Mouse (Mus musculus) neural tube, embryonic 12.5 days (tissue): ENCODE results near the gene Hipk2. TPM values are rescaled to one million over a fixed set of nuclear protein-coding genes. Genes with fewer than 3 reads are reported as not detected.

Source experiments
- ATAC-seq: fragments of 200-750 bp; cut with Nextera tagmentation; 2 replicates; pipeline ENCODE4 v1.8.0; 2017; ENCODE audit warnings: low read depth, mild to moderate bottlenecking, moderate TSS enrichment, moderate library complexity; ENCODE audit not compliant: low FRiP score
- H3K27ac ChIP-seq: fragments of 300-500 bp; sonication (generic); 2 replicates; pipeline ENCODE4 v1.5.1; 2016
- H3K27me3 ChIP-seq: fragments of 300-500 bp; sonication (generic); replicated peaks from 2 replicates; pipeline ENCODE4 v1.6.1; 2016; ENCODE audit warnings: mild to moderate bottlenecking
- H3K36me3 ChIP-seq: fragments of 300-500 bp; sonication (generic); 2 replicates; pipeline ENCODE4 v1.6.1; 2016; ENCODE audit warnings: mild to moderate bottlenecking
- H3K4me1 ChIP-seq: fragments of 300-500 bp; sonication (generic); 2 replicates; pipeline ENCODE4 v1.6.1; 2016
- H3K4me2 ChIP-seq: fragments of 300-500 bp; sonication (generic); replicated peaks from 2 replicates; pipeline ENCODE4 v1.6.1; 2016; ENCODE audit warnings: mild to moderate bottlenecking
- H3K4me3 ChIP-seq: fragments of 300-500 bp; sonication (generic); 2 replicates; pipeline ENCODE4 v1.5.1; 2016
- H3K9ac ChIP-seq: fragments of 300-500 bp; sonication (generic); 2 replicates; pipeline ENCODE4 v1.6.1; 2016; ENCODE audit warnings: mild to moderate bottlenecking
- H3K9me3 ChIP-seq: fragments of 300-500 bp; sonication (generic); 2 replicates; pipeline ENCODE4 v1.6.1; 2016; ENCODE audit warnings: mild to moderate bottlenecking
- WGBS: fragments of 180-500 bp; shearing (Covaris S2); methylation state at CpG from one replicate; pipeline ENCODE4 v1.1.7; 2016; 5-methylcytosine and 5-hydroxymethylcytosine counted together
- polyA plus RNA-seq: library from polyadenylated mRNA; unstranded; fragments of >200 nt; fragmentation: Nextera tagmentation; extraction: Ambion mirVana; gene quantifications from 2 replicates; pipeline ENCODE4 v1.2.1, GENCODE M21; 2016

Hipk2 gene
- polyA plus RNA-seq, 1 experiment from 2014 or later = 32.7 TPM

- WGBS = 97% methylated on average over 1 of the region's 1 CpGs
- no peaks in the 10 kb centered on the region for H3K4me1 ChIP-seq
- H3K9ac ChIP-seq = no peak overlapping the region
- no peaks in the 10 kb centered on the region for H3K27me3 ChIP-seq
- H3K9me3 ChIP-seq = no peaks in the 10 kb centered on the region
- H3K27ac ChIP-seq = no peak overlapping the region
- no peak for ATAC-seq
- no peak overlapping the region for H3K4me2 ChIP-seq
- peaks cover 34% of the 10 kb centered on the region for H3K36me3 ChIP-seq
- H3K4me3 ChIP-seq = no peak overlapping the region
Measured at GRCm38 (mm10) chr6:38820862-38821261, 55.1 kb downstream of the Hipk2 start.

GRCm38 (mm10) chr6:38816216-38816615 is 59.7 kb downstream of the Hipk2 start:
- Histone ChIP-seq H3K9ac (no peak overlapping the region), H3K27me3 (no peaks in the 10 kb centered on the region), H3K9me3 (no peaks in the 10 kb centered on the region), H3K27ac (no peak overlapping the region), H3K4me3 (no peak overlapping the region), H3K36me3 (peaks cover 37% of the 10 kb centered on the region), H3K4me2 (no peak overlapping the region), H3K4me1 (no peaks in the 10 kb centered on the region)
- no peak for ATAC-seq
- WGBS = 96% methylated on average over 1 of the region's 1 CpGs

GRCm38 (mm10) chr6:38815582-38815981 is 60.4 kb downstream of the Hipk2 start:
- 64% methylated on average over 2 of the region's 2 CpGs for WGBS
- Histone ChIP-seq H3K4me3 (no peak overlapping the region), H3K9ac (no peak overlapping the region), H3K36me3 (peaks cover 37% of the 10 kb centered on the region), H3K4me1 (no peaks in the 10 kb centered on the region), H3K9me3 (no peaks in the 10 kb centered on the region), H3K27me3 (no peaks in the 10 kb centered on the region), H3K27ac (no peak overlapping the region), H3K4me2 (no peak overlapping the region)
- no peak for ATAC-seq

- H3K27me3 ChIP-seq = no peaks in the 10 kb centered on the region
- H3K4me3 ChIP-seq = no peak overlapping the region
- 87% methylated on average over 2 of the region's 2 CpGs for WGBS
- H3K36me3 ChIP-seq = peaks cover 37% of the 10 kb centered on the region
- no peak overlapping the region for H3K9ac ChIP-seq
- no peak overlapping the region for H3K4me2 ChIP-seq
- ATAC-seq = no peak
- no peaks in the 10 kb centered on the region for H3K4me1 ChIP-seq
- H3K27ac ChIP-seq = no peak overlapping the region
- no peaks in the 10 kb centered on the region for H3K9me3 ChIP-seq
Measured at GRCm38 (mm10) chr6:38814690-38815089, 61.3 kb downstream of the Hipk2 start.

DNA sequence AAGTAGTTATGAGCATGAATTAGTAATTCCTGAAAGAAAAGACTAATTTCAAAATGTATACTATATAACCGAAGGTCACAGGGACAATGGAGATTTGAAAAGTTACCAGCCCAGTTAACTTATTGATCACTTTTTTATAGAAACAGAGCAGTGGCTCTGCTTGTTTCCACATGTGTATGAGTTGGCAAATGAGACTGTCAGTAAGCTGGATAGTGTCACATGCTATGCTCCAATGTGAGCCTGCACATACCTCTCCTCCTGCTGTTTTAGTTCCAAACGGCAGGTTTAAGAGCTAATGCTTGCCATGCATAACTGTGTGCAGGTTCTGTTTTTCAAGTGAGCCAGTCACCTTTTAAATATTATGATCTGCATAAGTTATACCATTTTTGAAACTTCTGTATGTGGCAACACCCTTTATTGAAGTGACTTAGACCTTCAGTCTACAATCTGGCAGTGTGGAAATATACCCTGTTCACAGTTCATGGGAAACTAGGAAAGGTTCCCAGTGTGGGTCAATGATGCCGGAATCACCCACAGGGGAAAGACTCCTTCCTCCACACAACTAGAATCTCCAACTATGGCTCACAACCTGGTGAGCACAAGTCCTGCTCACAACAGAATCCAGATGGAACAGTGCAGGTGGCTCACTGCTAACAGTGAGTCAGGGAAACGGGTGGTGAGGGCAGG is 64.4 kb downstream of the Hipk2 start:
- no peaks in the 10 kb centered on the region for H3K27me3 ChIP-seq
- no peak overlapping the region for H3K4me2 ChIP-seq
- no peak overlapping the region for H3K4me3 ChIP-seq
- no peak overlapping the region for H3K27ac ChIP-seq
- no peak for ATAC-seq
- no peaks in the 10 kb centered on the region for H3K9me3 ChIP-seq
- H3K9ac ChIP-seq = no peak overlapping the region
- WGBS = 85% methylated on average over 4 of the region's 4 CpGs
- H3K36me3 ChIP-seq = peaks cover 16% of the 10 kb centered on the region
- no peaks in the 10 kb centered on the region for H3K4me1 ChIP-seq

- Histone ChIP-seq H3K9me3 (no peaks in the 10 kb centered on the region), H3K9ac (no peak overlapping the region), H3K4me1 (no peaks in the 10 kb centered on the region), H3K4me2 (no peak overlapping the region), H3K36me3 (peaks cover 17% of the 10 kb centered on the region), H3K27ac (no peak overlapping the region), H3K27me3 (no peaks in the 10 kb centered on the region), H3K4me3 (no peak overlapping the region)
- ATAC-seq = no peak
- WGBS = 72% methylated on average over 2 of the region's 2 CpGs
Measured at GRCm38 (mm10) chr6:38810121-38810475, 65.9 kb downstream of the Hipk2 start.

- H3K27ac ChIP-seq = no peak overlapping the region
- 70% methylated on average over 10 of the region's 10 CpGs for WGBS
- no peak overlapping the region for H3K4me3 ChIP-seq
- no peaks in the 10 kb centered on the region for H3K9me3 ChIP-seq
- ATAC-seq = no peak
- H3K9ac ChIP-seq = no peak overlapping the region
- peaks cover 19% of the 10 kb centered on the region for H3K36me3 ChIP-seq
- H3K4me2 ChIP-seq = no peak overlapping the region
- H3K4me1 ChIP-seq = no peaks in the 10 kb centered on the region
- H3K27me3 ChIP-seq = no peaks in the 10 kb centered on the region
Measured at GRCm38 (mm10) chr6:38809396-38810120, 66.4 kb downstream of the Hipk2 start.

GRCm38 (mm10) chr6:38808317-38808716 is 67.6 kb downstream of the Hipk2 start:
- Histone ChIP-seq H3K36me3 (peaks cover 27% of the 10 kb centered on the region), H3K4me2 (no peak overlapping the region), H3K4me3 (no peak overlapping the region), H3K4me1 (peaks cover 7% of the 10 kb centered on the region), H3K27me3 (no peaks in the 10 kb centered on the region), H3K9ac (no peak overlapping the region), H3K9me3 (no peaks in the 10 kb centered on the region), H3K27ac (no peak overlapping the region)
- no peak for ATAC-seq
- WGBS = 92% methylated on average over 4 of the region's 4 CpGs

DNA sequence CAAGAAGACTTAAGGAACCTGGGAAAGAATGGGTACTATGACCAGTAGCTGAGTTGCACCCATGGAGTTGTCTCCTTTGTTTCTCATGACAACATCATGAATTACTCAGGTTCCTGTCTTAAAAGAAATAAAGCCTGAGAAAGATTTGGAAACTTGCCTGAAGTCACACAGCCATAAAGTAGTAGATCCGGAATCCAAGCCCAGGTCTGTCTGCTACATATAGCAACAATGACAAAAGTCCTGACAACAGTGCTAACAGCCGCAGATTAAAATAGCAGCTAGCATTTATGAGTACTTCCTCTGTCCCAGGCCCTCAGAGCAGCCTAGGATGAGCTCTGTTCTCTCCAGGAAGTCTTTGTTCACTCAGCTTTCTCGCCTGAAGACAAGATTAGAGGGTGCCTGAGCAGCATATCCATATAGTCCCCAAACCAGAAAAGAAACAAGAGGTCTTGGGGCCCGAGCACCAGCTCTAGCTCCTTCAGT is 69.0 kb downstream of the Hipk2 start:
- Histone ChIP-seq H3K27me3 (no peaks in the 10 kb centered on the region), H3K27ac (no peak overlapping the region), H3K9ac (no peak overlapping the region), H3K4me2 (no peak overlapping the region), H3K4me3 (no peak overlapping the region), H3K36me3 (peaks cover 27% of the 10 kb centered on the region), H3K9me3 (no peaks in the 10 kb centered on the region), H3K4me1 (peaks cover 20% of the 10 kb centered on the region)
- WGBS = 88% methylated on average over 4 of the region's 4 CpGs
- no peak for ATAC-seq

GRCm38 (mm10) chr6:38805612-38806011 is 70.4 kb downstream of the Hipk2 start:
- no peaks in the 10 kb centered on the region for H3K27me3 ChIP-seq
- WGBS = 86% methylated on average over 2 of the region's 2 CpGs
- no peak overlapping the region for H3K4me2 ChIP-seq
- ATAC-seq = no peak
- no peak overlapping the region for H3K4me3 ChIP-seq
- H3K9ac ChIP-seq = no peak overlapping the region
- H3K36me3 ChIP-seq = peaks cover 27% of the 10 kb centered on the region
- no peak overlapping the region for H3K27ac ChIP-seq
- H3K9me3 ChIP-seq = no peaks in the 10 kb centered on the region
- peaks cover 23% of the 10 kb centered on the region for H3K4me1 ChIP-seq

GRCm38 (mm10) chr6:38801252-38801651 is 74.7 kb downstream of the Hipk2 start:
- Histone ChIP-seq H3K36me3 (peaks cover 17% of the 10 kb centered on the region), H3K4me2 (no peak overlapping the region), H3K27ac (no peak overlapping the region), H3K4me3 (no peak overlapping the region), H3K9me3 (no peaks in the 10 kb centered on the region), H3K9ac (no peak overlapping the region), H3K4me1 (peaks cover 23% of the 10 kb centered on the region), H3K27me3 (no peaks in the 10 kb centered on the region)
- no peak for ATAC-seq
- WGBS = 72% methylated on average over 1 of the region's 1 CpGs

- Histone ChIP-seq H3K9ac (no peak overlapping the region), H3K36me3 (no peaks in the 10 kb centered on the region), H3K4me1 (peaks cover 8% of the 10 kb centered on the region; the same call in 1 of the 2 replicates), H3K4me3 (no peak overlapping the region), H3K27ac (no peak overlapping the region), H3K27me3 (no peaks in the 10 kb centered on the region), H3K4me2 (no peak overlapping the region), H3K9me3 (no peaks in the 10 kb centered on the region)
- no peak for ATAC-seq
- WGBS = 90% methylated on average over 3 of the region's 3 CpGs
Measured at GRCm38 (mm10) chr6:38797548-38797947, 78.4 kb downstream of the Hipk2 start.

DNA sequence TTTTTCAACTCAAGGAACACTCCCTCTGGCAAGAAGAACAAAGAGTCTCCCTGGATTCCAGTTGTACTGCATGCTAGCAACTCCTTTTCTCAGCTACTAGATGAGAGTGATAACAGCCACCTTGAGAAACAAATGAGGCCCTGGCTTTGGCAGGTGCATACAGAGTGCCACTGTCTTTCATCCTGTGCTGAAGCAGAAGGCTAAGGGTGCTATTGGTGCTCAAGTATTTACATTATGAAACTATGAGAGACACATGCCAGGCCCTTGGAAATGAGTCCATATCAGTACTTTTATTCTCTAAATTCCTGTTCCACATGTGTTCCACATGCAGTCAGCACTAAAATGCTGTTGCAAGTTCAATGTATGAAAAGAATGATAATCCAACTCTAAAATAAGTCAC is 79.0 kb downstream of the Hipk2 start:
- Histone ChIP-seq H3K36me3 (no peaks in the 10 kb centered on the region), H3K4me1 (peaks cover 2% of the 10 kb centered on the region; the same call in 1 of the 2 replicates), H3K27me3 (no peaks in the 10 kb centered on the region), H3K9me3 (no peaks in the 10 kb centered on the region), H3K4me2 (no peak overlapping the region), H3K27ac (no peak overlapping the region), H3K9ac (no peak overlapping the region), H3K4me3 (no peak overlapping the region)
- ATAC-seq = no peak
